Mouse (Mus musculus) heart, postnatal 25 days (tissue): ENCODE measurements around the gene Pgd. TPM values are rescaled to one million over a fixed set of nuclear protein-coding genes. Genes with fewer than 3 reads are reported as not detected.

Experiments used
- total RNA-seq, 2 experiments: library from RNA; stranded (reverse); gene quantifications; 2 replicates each; pipeline ENCODE4 v1.2.3; 2021

Pgd gene
- total RNA-seq, 2 experiments from 2014 or later = 39.9 TPM

Other genes starting within 250 kb of the Pgd start
- 10 to 100 TPM; 19.4 to 20.1 TPM for gene Pex14, start 66.9 kb downstream of the Pgd start, total RNA-seq
- 10 to 100 TPM; 41.3 to 41.5 TPM for gene Dffa, start 62.6 kb downstream of the Pgd start, total RNA-seq
- gene Cort, start 40.0 kb downstream of the Pgd start, total RNA-seq = under 1 TPM in 1 of 2 experiments, not detected in 1; 0.39 TPM
- gene Cenps, start 29.1 kb downstream of the Pgd start, total RNA-seq = 1 to 10 TPM; 7.8 to 8.9 TPM
- 100 to 1,000 TPM; 149 to 151 TPM for gene Kif1b, start 140.9 kb upstream of the Pgd start, total RNA-seq